Mouse (Mus musculus) bone marrow, adult 2 months (tissue): ENCODE results near the gene Rnf227.
A peak's percentile ranks its signal among the peaks of the same experiment; 100 is the strongest.

Source experiments
- CTCF ChIP-seq: fragments of 200-500 bp; IDR thresholded peaks from 2 replicates; pipeline ENCODE4 v1.5.1; 2011; ENCODE audit warnings: low read length, control low read depth; ENCODE audit not compliant: control insufficient read depth, insufficient read depth
- POLR2A ChIP-seq: fragments of 200-500 bp; IDR thresholded peaks from 2 replicates; pipeline ENCODE4 v1.6.1; 2011; ENCODE audit warnings: low read depth, mild to moderate bottlenecking, control low read depth, low read length, borderline replicate concordance; ENCODE audit not compliant: control insufficient read depth

DNA sequence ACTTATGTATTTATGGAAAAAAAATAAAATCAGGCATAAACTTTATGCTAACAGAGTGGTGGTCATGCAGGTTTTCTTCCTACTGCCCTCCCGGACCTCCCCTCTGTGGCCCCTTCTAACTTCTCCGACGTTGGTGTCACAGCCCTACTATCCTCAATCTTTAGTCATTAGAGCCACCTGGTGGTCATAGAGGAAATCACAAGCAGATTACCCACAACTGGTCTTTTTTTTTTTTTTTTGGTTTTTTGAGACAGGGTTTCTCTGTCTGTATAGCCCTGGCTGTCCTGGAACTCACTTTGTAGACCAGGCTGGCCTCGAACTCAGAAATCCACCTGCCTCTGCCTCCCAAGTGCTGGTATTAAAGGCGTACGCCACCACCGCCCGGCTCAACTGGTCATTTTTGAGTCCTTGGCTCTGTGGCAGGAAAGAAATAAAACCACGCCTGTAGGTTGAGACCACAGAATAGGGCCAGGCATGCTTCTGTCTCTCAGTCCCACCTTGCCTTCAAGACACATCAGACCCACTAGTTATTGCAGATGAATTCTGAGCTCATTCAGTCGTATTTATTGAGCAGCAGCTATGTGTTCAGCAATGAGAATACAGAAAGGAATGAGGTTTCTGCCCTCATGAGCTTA is 50.3 kb downstream of the Rnf227 start:
- TF ChIP-seq CTCF (peak; percentile 37; the same call in 1 of the 2 replicates), POLR2A (no peak)
